Mouse (Mus musculus): ENCODE data around the gene Gm44511. TPM values are rescaled to one million over a fixed set of nuclear protein-coding genes. Genes with fewer than 3 reads are reported as not detected.

Gm44511 gene
- polyA plus RNA-seq, 1 experiment: not detected

DNA sequence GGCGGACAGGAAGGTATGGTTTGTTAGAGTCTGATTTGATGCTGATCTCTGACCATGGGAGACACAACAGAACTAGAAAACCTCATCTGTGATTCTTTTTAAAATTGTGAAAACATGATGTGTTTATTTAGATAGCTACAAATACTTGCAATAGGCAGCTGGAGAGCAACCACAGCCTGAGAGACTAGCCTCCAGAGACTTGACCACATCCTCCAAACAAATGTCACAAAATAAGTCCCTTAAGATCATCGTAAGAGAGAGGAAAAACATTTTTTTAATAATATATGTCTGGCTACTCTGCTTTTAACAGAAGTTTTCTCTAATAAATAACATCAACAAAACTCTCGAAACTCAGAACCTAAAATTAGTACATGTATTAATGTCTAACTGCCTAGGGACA is 94.1 kb downstream of the Gm44511 start:
- Histone ChIP-seq H3K36me3 (ENCODE audit: control insufficient read depth, insufficient read depth, low read length, poor library complexity, severe bottlenecking) (no peaks in the 10 kb centered on the region), H3K9ac (ENCODE audit: low read depth, poor library complexity, severe bottlenecking) (no peak overlapping the region), H3K9me3 (replicated peaks; ENCODE audit: control insufficient read depth, insufficient read depth, low read length, poor library complexity, severe bottlenecking) (peaks cover 10% of the 10 kb centered on the region), H3K4me3 (ENCODE audit: low read depth, low read length) (no peak overlapping the region), H3K27ac (ENCODE audit: insufficient read depth, low read length) (no peak overlapping the region), H3K4me1 (ENCODE audit: control insufficient read depth, insufficient read depth, low read length) (peaks cover 5% of the 10 kb centered on the region), H3K27me3 (ENCODE audit: control insufficient read depth, insufficient read depth, low read length, poor library complexity, severe bottlenecking) (no peaks in the 10 kb centered on the region; the same call in 1 of the 2 replicates)
- no peak for TF ChIP-seq EP300 (IDR thresholded peaks at IDR 0.05; ENCODE audit: insufficient read depth, low read depth, low read length)
- no peak for TF ChIP-seq CTCF (IDR thresholded peaks at IDR 0.05; ENCODE audit: low read depth, low read length)
- no peak for TF ChIP-seq POLR2A (IDR thresholded peaks at IDR 0.05; ENCODE audit: insufficient read depth, low read length)

Other genes with a start within 250 kb of the Gm44511 start
- gene A2ml1, start 244.7 kb downstream of the Gm44511 start, polyA plus RNA-seq (2011; ENCODE audit: insufficient read depth, insufficient read length, low read depth, missing spikeins): not detected in 2 replicates
- gene Klrb1a, start 202.8 kb downstream of the Gm44511 start, polyA plus RNA-seq (2011; ENCODE audit: insufficient read depth, insufficient read length, low read depth, missing spikeins): not detected in 2 replicates
- gene Clec2h, start 163.9 kb downstream of the Gm44511 start, polyA plus RNA-seq (2011; ENCODE audit: insufficient read depth, insufficient read length, low read depth, missing spikeins): not detected in 2 replicates
- not detected in 2 replicates for gene Klrb1, start 103.3 kb downstream of the Gm44511 start, polyA plus RNA-seq (2011; ENCODE audit: insufficient read depth, insufficient read length, low read depth, missing spikeins)
- not detected in 2 replicates for gene Klrb1c, start 37.1 kb downstream of the Gm44511 start, polyA plus RNA-seq (2011; ENCODE audit: insufficient read depth, insufficient read length, low read depth, missing spikeins)
- gene Klrb1b, start within 50 bp of the Gm44511 start, polyA plus RNA-seq (2011; ENCODE audit: insufficient read depth, insufficient read length, low read depth, missing spikeins): not detected in 2 replicates
- gene Clec2i, start 61.3 kb upstream of the Gm44511 start, polyA plus RNA-seq (2011; ENCODE audit: insufficient read depth, insufficient read length, low read depth, missing spikeins): not detected in 2 replicates
- gene BC035044, start 64.8 kb upstream of the Gm44511 start, polyA plus RNA-seq (2011; ENCODE audit: insufficient read depth, insufficient read length, low read depth, missing spikeins): not detected in 2 replicates
- not detected in 2 replicates for gene Clec2g, start 108.1 kb upstream of the Gm44511 start, polyA plus RNA-seq (2011; ENCODE audit: insufficient read depth, insufficient read length, low read depth, missing spikeins)
- gene Klrb1f, start 219.6 kb upstream of the Gm44511 start, polyA plus RNA-seq (2011; ENCODE audit: insufficient read depth, insufficient read length, low read depth, missing spikeins): not detected in 2 replicates

Data from ES-Bruce4 (cell line).